Mouse (Mus musculus) embryo, embryonic 11.5 days (tissue): ENCODE results near the gene Gm8914.
"Not testable (repeated sequence)": the region's sequence is repeated elsewhere in the genome, so short reads cannot be mapped to it uniquely, and the experiment has no call there.

ENCODE experiments used
- DNase-seq: peaks from one replicate; pipeline ENCODE4 v3.0.0-alpha.2; 2012; ENCODE audit warnings: low read depth, low spot score

The Gm8914 gene

DNA sequence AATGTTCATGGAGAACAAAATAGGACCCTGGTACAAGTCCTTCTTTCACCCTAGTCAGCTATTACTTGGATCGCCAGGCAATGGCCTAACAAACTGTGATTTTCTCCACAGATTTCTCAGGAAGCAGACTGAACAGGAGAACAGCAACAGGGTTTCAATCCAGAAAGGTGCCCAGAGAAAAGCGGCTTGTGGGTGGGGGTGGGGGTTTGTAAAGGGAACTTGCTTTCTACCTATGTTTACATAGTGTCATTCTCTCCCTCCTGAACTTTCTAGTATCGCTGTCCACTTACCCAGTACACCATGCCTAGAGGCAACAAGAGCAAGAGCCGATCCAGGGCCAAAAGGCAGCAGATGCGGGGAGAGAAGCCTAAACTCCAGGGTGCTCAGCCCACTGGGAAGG, at the start of gene Gm8914:
TSS of gene Gm8914 (plus strand) at position 301 of the 400 bp plus-strand sequence.
- not testable (repeated sequence) for DNase-seq
